Mouse (Mus musculus): ENCODE data around the gene Gm10663. TPM values are rescaled to one million over a fixed set of nuclear protein-coding genes. Genes with fewer than 3 reads are reported as not detected.

Gm10663 gene
- total RNA-seq, 2 experiments from 2014 or later: not detected

- DNase-seq: no peak
Observed at GRCm38 (mm10) chr8:65087711-65088110, 12.9 kb downstream of the Gm10663 start.

DNA sequence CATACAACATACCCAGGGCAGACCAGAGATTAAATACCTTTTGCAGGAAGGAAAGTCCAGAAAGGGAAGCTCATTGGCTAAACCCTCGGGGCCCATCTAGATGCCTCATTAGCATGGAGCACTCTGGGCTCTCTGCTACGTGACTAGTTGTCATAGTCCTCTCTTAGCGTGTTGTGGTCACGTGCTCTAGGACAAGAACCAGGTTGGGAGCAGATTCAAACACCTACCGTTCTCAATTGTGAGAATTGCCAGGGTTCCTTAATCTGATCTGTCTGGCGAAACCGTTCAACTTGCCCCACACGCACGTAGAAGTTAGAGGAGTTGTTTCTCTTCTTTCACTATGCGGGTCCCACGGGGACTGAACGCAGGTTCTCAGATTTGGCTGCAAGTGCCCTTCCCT is 13.3 kb downstream of the Gm10663 start:
- DNase-seq: no peak

DNA sequence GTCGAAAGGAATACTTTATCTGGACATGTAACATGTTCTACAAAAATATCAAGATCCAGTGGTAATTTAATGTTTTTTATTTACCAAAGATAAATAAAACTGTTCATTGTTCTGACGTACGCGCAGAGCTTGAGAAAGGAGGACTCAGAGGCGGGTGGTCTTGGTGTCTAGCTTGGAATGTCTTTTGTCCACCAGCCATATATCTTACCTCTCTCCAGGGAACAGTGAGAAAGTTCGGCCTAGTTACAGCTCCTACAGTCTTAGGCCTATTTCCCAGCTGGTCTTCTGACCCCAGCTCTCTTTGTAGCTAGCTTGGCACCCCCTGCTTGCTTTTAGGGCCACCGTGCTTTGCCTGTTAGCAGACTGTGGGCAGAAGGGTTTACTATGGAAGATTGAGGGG is 14.9 kb downstream of the Gm10663 start:
- no peak for DNase-seq

- no peak for DNase-seq
Observed at GRCm38 (mm10) chr8:65097760-65098415, 23.1 kb downstream of the Gm10663 start.

- DNase-seq: no peak
Observed at GRCm38 (mm10) chr8:65099735-65100134, 24.9 kb downstream of the Gm10663 start.

DNA sequence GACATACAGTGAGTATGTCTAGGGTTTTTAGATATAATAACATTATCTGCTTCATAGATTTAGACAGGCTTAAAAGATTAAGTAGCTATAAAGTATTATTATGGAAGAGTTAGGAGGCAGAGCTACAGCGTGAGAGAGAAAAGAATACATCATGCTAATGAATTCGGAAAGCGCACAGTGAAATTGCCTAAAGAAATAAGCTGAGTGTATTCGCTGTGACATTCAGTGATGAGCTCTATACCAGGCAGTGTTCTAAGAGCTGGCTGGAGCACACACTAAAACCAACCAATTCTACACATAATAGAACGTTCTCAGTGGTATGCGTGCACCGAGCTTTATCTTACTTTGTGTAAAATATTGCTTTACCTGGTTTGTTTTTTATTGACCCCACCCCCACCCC is 28.8 kb downstream of the Gm10663 start:
- no peak for DNase-seq

GRCm38 (mm10) chr8:65104041-65104440 is 29.2 kb downstream of the Gm10663 start:
- DNase-seq: no peak

GRCm38 (mm10) chr8:65107936-65108718 is 33.3 kb downstream of the Gm10663 start:
- DNase-seq: no peak

DNA sequence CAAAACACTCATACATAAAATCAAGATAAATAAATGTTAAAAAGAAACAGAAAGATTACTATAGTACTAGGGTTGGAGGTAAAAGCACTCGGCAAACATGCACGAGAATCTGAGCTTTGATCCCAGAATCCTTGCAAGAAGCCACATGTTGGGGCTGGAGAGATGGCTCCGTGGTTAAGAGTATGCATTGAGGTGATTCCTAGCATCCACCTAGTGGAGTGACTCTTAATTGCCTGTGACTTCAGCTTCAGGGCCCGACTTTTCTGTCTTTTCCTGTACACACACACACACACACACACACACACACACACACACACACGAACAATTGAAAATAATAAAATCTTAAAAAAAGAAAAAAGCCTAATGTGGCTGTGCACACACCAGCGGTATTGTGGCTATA is 34.1 kb downstream of the Gm10663 start:
- no peak for DNase-seq

DNA sequence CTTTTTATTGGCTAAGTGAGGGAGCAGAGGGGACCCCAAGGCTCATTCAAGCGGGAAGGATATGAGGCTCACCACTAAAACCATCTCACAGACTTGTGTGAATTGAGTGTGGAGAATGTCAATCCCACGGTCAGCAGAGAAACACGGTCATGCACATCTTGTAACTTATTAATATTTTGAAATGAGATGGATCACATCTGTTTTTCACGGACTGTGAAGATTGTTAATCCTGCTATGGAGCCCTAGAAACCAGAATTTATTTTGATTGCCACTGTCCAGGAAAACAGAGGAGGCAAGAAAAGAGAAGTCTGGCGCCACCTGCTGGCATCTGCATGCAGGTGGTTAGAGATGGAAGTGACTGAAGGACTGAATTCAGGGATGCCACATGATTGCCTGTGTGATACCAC is 35.5 kb downstream of the Gm10663 start:
- DNase-seq: peak; percentile 31 to 71

GRCm38 (mm10) chr8:65112092-65112491 is 37.3 kb downstream of the Gm10663 start:
- no peak for DNase-seq

DNA sequence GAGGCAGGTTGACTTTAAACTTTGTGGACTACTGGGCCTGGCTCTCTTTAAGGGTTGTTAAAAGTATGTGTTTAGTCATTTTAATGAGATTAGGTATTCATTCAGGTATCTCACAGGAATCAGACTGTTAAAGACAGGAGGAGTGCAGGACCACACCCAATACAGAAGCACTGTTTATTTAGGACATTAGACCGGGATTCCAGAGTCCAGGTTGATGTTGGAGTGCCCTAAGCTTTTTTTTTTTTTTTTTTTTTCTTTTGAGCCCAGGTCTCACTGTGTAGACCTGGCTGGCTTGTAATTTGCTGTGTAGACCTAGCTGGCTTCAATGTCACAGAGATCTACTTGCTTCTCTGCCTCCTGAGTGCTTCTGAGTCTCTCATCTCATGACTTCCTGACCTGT is 51.2 kb downstream of the Gm10663 start:
- DNase-seq: no peak

DNA sequence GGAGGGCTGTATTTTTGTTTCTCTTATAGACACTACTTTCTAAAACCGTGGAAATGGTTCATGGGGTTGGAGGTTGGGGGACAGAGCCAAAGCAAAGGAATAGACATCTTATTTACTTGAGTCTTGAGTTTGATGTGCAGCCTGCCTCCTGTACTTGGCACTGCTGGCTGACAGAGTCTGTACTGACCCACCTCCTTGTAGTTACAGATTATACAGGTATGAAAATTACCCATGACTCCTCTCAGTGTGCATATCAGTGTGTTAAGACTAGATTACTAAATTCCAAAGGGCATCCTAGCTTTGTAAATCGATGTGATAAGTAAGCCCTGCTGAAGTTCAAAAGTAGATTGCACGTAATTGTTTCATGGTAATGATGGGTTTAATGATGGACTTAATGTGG is 51.6 kb downstream of the Gm10663 start:
- DNase-seq: no peak

Small RNAs within 50 kb of the gene (microRNA-seq; reads per million reads assigned to microRNA genes)
- 0 reads per million in 2 experiments for gene Gm24333

Other genes starting within 250 kb of the Gm10663 start
- 10 to 100 TPM; 18.2 to 24.2 TPM for gene Klhl2, start 225.0 kb upstream of the Gm10663 start, total RNA-seq (2021)
- 10 to 100 TPM; 23.9 to 27.7 TPM for gene Tmem192, start 127.8 kb upstream of the Gm10663 start, total RNA-seq (2021)
- not detected for gene Trim75, start 87.2 kb upstream of the Gm10663 start, total RNA-seq (2021)
- not detected for gene Trim61, start 56.5 kb upstream of the Gm10663 start, total RNA-seq (2021)
- gene Trim60, start 56.4 kb upstream of the Gm10663 start, total RNA-seq (2021): not detected
- not detected for gene Apela, start 37.7 kb upstream of the Gm10663 start, total RNA-seq (2021)
- under 1 TPM in 1 of 2 experiments, not detected in 1; 0.18 TPM for gene BC030870, start 54.5 kb downstream of the Gm10663 start, total RNA-seq (2021)

Measured in heart, adult 18-20 months (tissue).